Mouse (Mus musculus) spleen, postnatal 10 days (tissue): Measurements from ENCODE around the gene Rabgap1l.

Experiments used
- DNase-seq, 2 experiments: peaks; one replicate each; pipeline ENCODE4 v3.0.0; 2021 to 2022; ENCODE audit warnings: low spot score in 2 of 2

The Rabgap1l gene

GRCm38 (mm10) chr1:160594576-160594975, 198.4 kb downstream of the Rabgap1l start:
- DNase-seq = no peak

GRCm38 (mm10) chr1:160594066-160594465, 198.9 kb downstream of the Rabgap1l start:
- DNase-seq = no peak

- DNase-seq = no peak
These were observed 204.0 kb downstream of the Rabgap1l start for GRCm38 (mm10) chr1:160588911-160589590.

- no peak for DNase-seq
These were observed 213.4 kb downstream of the Rabgap1l start for GRCm38 (mm10) chr1:160579309-160580233.

GRCm38 (mm10) chr1:160576124-160576523, 216.9 kb downstream of the Rabgap1l start:
- no peak for DNase-seq

- DNase-seq = no peak
These were observed 219.0 kb downstream of the Rabgap1l start for GRCm38 (mm10) chr1:160574039-160574438.

- no peak for DNase-seq
These were observed 226.6 kb downstream of the Rabgap1l start for GRCm38 (mm10) chr1:160566458-160566857.

GRCm38 (mm10) chr1:160561381-160561780, 231.6 kb downstream of the Rabgap1l start:
- no peak for DNase-seq

GRCm38 (mm10) chr1:160550636-160551035, 242.4 kb downstream of the Rabgap1l start:
- no peak for DNase-seq

- DNase-seq = no peak
These were observed 244.8 kb downstream of the Rabgap1l start for GRCm38 (mm10) chr1:160547934-160548876.

- no peak for DNase-seq
These were observed 257.4 kb downstream of the Rabgap1l start for GRCm38 (mm10) chr1:160535649-160536048.

- DNase-seq = no peak
These were observed 258.3 kb downstream of the Rabgap1l start for GRCm38 (mm10) chr1:160534571-160535335.

GRCm38 (mm10) chr1:160533209-160533820, 259.7 kb downstream of the Rabgap1l start:
- DNase-seq = no peak

GRCm38 (mm10) chr1:160531402-160531801, 261.6 kb downstream of the Rabgap1l start:
- peak in 1 of 2 experiments; percentile 24 for DNase-seq

GRCm38 (mm10) chr1:160521918-160522317, 271.1 kb downstream of the Rabgap1l start:
- no peak for DNase-seq

- DNase-seq = no peak
These were observed 272.3 kb downstream of the Rabgap1l start for GRCm38 (mm10) chr1:160520665-160521064.

- no peak for DNase-seq
These were observed 273.0 kb downstream of the Rabgap1l start for GRCm38 (mm10) chr1:160519896-160520465.

- DNase-seq = no peak
These were observed 274.5 kb downstream of the Rabgap1l start for GRCm38 (mm10) chr1:160518552-160518951.

GRCm38 (mm10) chr1:160507766-160508165, 285.2 kb downstream of the Rabgap1l start:
- DNase-seq = no peak
